Mouse (Mus musculus): ENCODE data around the gene C4bp. TPM values are rescaled to one million over a fixed set of nuclear protein-coding genes. Genes with fewer than 3 reads are reported as not detected.

C4bp gene
- polyA plus RNA-seq (2012; rRNA removed) = not detected in 2 replicates

GRCm38 (mm10) chr1:130661454-130661853 lies at the start of gene C4bp:
Gene C4bp (minus strand): TSS chr1:130661632.
- no peak within 1 kb of the TSS for H3K27ac ChIP-seq (ENCODE audit: insufficient read depth, low read length)
- no peak for DNase-seq
- 96% methylated on average over 3 of the region's 3 CpGs for WGBS
- no peaks in the 10 kb centered on the region for H3K27me3 ChIP-seq (ENCODE audit: control insufficient read depth, insufficient read depth, low read length)
- no peak for TF ChIP-seq POLR2A (IDR thresholded peaks at IDR 0.05; ENCODE audit: borderline replicate concordance, insufficient read depth, low read length)
- TF ChIP-seq CTCF (IDR thresholded peaks at IDR 0.05; ENCODE audit: borderline replicate concordance, insufficient read depth, low read depth, low read length) = no peak
- no peaks in the 10 kb centered on the region for H3K4me1 ChIP-seq (ENCODE audit: control insufficient read depth, insufficient read depth, low read length)
- no peak within 1 kb of the TSS for H3K4me3 ChIP-seq (replicated peaks; ENCODE audit: insufficient read depth, low read depth, low read length)

- H3K4me3 ChIP-seq (replicated peaks; ENCODE audit: insufficient read depth, low read depth, low read length) = no peak overlapping the region
- DNase-seq = no peak
- H3K27ac ChIP-seq (ENCODE audit: insufficient read depth, low read length) = no peak overlapping the region
- no peaks in the 10 kb centered on the region for H3K27me3 ChIP-seq (ENCODE audit: control insufficient read depth, insufficient read depth, low read length)
- no peaks in the 10 kb centered on the region for H3K4me1 ChIP-seq (ENCODE audit: control insufficient read depth, insufficient read depth, low read length)
- no peak for TF ChIP-seq CTCF (IDR thresholded peaks at IDR 0.05; ENCODE audit: borderline replicate concordance, insufficient read depth, low read depth, low read length)
- TF ChIP-seq POLR2A (IDR thresholded peaks at IDR 0.05; ENCODE audit: borderline replicate concordance, insufficient read depth, low read length) = no peak
- 90% methylated on average over 22 of the region's 22 CpGs for WGBS
These were observed 49.0 kb upstream of the C4bp start for GRCm38 (mm10) chr1:130710283-130711080.

- Histone ChIP-seq H3K4me1 (ENCODE audit: control insufficient read depth, insufficient read depth, low read length) (no peaks in the 10 kb centered on the region), H3K27me3 (ENCODE audit: control insufficient read depth, insufficient read depth, low read length) (no peaks in the 10 kb centered on the region), H3K4me3 (replicated peaks; ENCODE audit: insufficient read depth, low read depth, low read length) (no peak overlapping the region), H3K27ac (ENCODE audit: insufficient read depth, low read length) (no peak overlapping the region)
- DNase-seq = no peak
- TF ChIP-seq CTCF (IDR thresholded peaks at IDR 0.05; ENCODE audit: borderline replicate concordance, insufficient read depth, low read depth, low read length) (no peak), POLR2A (IDR thresholded peaks at IDR 0.05; ENCODE audit: borderline replicate concordance, insufficient read depth, low read length) (no peak)
- whole genome bisulfite sequencing = 83% methylated on average over 2 of the region's 2 CpGs
These were observed 42.2 kb upstream of the C4bp start for GRCm38 (mm10) chr1:130703613-130704012.

GRCm38 (mm10) chr1:130701976-130702375 lies 40.5 kb upstream of the C4bp start:
- no peak overlapping the region for H3K27ac ChIP-seq (ENCODE audit: insufficient read depth, low read length)
- 97% methylated on average over 11 of the region's 11 CpGs for WGBS
- no peaks in the 10 kb centered on the region for H3K4me1 ChIP-seq (ENCODE audit: control insufficient read depth, insufficient read depth, low read length)
- no peaks in the 10 kb centered on the region for H3K27me3 ChIP-seq (ENCODE audit: control insufficient read depth, insufficient read depth, low read length)
- no peak for DNase-seq
- no peak overlapping the region for H3K4me3 ChIP-seq (replicated peaks; ENCODE audit: insufficient read depth, low read depth, low read length)
- no peak for TF ChIP-seq CTCF (IDR thresholded peaks at IDR 0.05; ENCODE audit: borderline replicate concordance, insufficient read depth, low read depth, low read length)
- TF ChIP-seq POLR2A (IDR thresholded peaks at IDR 0.05; ENCODE audit: borderline replicate concordance, insufficient read depth, low read length) = no peak

GRCm38 (mm10) chr1:130699937-130700633 lies 38.7 kb upstream of the C4bp start:
- no peak overlapping the region for H3K4me3 ChIP-seq (replicated peaks; ENCODE audit: insufficient read depth, low read depth, low read length)
- TF ChIP-seq POLR2A (IDR thresholded peaks at IDR 0.05; ENCODE audit: borderline replicate concordance, insufficient read depth, low read length) (no peak), CTCF (IDR thresholded peaks at IDR 0.05; ENCODE audit: borderline replicate concordance, insufficient read depth, low read depth, low read length) (no peak)
- H3K27ac ChIP-seq (ENCODE audit: insufficient read depth, low read length) = no peak overlapping the region
- no peaks in the 10 kb centered on the region for H3K4me1 ChIP-seq (ENCODE audit: control insufficient read depth, insufficient read depth, low read length)
- WGBS = 45% methylated on average over 10 of the region's 10 CpGs
- DNase-seq = peak; percentile 67 to 71
- H3K27me3 ChIP-seq (ENCODE audit: control insufficient read depth, insufficient read depth, low read length) = no peaks in the 10 kb centered on the region

- WGBS = 93% methylated on average over 5 of the region's 5 CpGs
- Histone ChIP-seq H3K27me3 (ENCODE audit: control insufficient read depth, insufficient read depth, low read length) (no peaks in the 10 kb centered on the region), H3K4me1 (ENCODE audit: control insufficient read depth, insufficient read depth, low read length) (no peaks in the 10 kb centered on the region), H3K4me3 (replicated peaks; ENCODE audit: insufficient read depth, low read depth, low read length) (no peak overlapping the region), H3K27ac (ENCODE audit: insufficient read depth, low read length) (no peak overlapping the region)
- no peak for DNase-seq
- TF ChIP-seq POLR2A (IDR thresholded peaks at IDR 0.05; ENCODE audit: borderline replicate concordance, insufficient read depth, low read length) (no peak), CTCF (IDR thresholded peaks at IDR 0.05; ENCODE audit: borderline replicate concordance, insufficient read depth, low read depth, low read length) (no peak)
These were observed 37.2 kb upstream of the C4bp start for GRCm38 (mm10) chr1:130698601-130699000.

- no peak for DNase-seq
- H3K27ac ChIP-seq (ENCODE audit: insufficient read depth, low read length) = no peak overlapping the region
- no peaks in the 10 kb centered on the region for H3K27me3 ChIP-seq (ENCODE audit: control insufficient read depth, insufficient read depth, low read length)
- 33% methylated on average over 1 of the region's 1 CpGs for WGBS
- H3K4me3 ChIP-seq (replicated peaks; ENCODE audit: insufficient read depth, low read depth, low read length) = no peak overlapping the region
- H3K4me1 ChIP-seq (ENCODE audit: control insufficient read depth, insufficient read depth, low read length) = no peaks in the 10 kb centered on the region
- no peak for TF ChIP-seq CTCF (IDR thresholded peaks at IDR 0.05; ENCODE audit: borderline replicate concordance, insufficient read depth, low read depth, low read length)
- TF ChIP-seq POLR2A (IDR thresholded peaks at IDR 0.05; ENCODE audit: borderline replicate concordance, insufficient read depth, low read length) = no peak
These were observed 22.5 kb upstream of the C4bp start for GRCm38 (mm10) chr1:130683905-130684304.

Measured in cerebellum, adult 2 months (tissue).